Mouse (Mus musculus) lung, adult 2 months (tissue): Measurements from ENCODE around the gene Trim44.

Experiments
- CTCF ChIP-seq: fragments of 200-500 bp; IDR thresholded peaks from 2 replicates; pipeline ENCODE4 v1.5.1; 2011; ENCODE audit warnings: mild to moderate bottlenecking, low read length, control low read depth; ENCODE audit not compliant: insufficient read depth
- POLR2A ChIP-seq: fragments of 200-500 bp; IDR thresholded peaks from 2 replicates; pipeline ENCODE4 v1.6.1; 2011; ENCODE audit warnings: low read depth, mild to moderate bottlenecking, control low read depth, low read length, borderline replicate concordance; ENCODE audit errors: extremely low read depth

GRCm38 (mm10) chr2:102407363-102408184, at the start of gene Trim44:
- TF ChIP-seq CTCF (no peak), POLR2A (no peak)
